Mouse (Mus musculus) ES-E14 (cell line): ENCODE data around the gene L2hgdh.

ENCODE experiments used
- CHD2 ChIP-seq: IDR thresholded peaks from 2 replicates; pipeline ENCODE4 v1.6.1; 2014; ENCODE audit warnings: mild to moderate bottlenecking, low read depth, low read length, inconsistent platforms
- HCFC1 ChIP-seq: IDR thresholded peaks from 2 replicates; pipeline ENCODE4 v1.6.1; 2012; ENCODE audit warnings: low read length, inconsistent platforms, borderline replicate concordance; ENCODE audit not compliant: insufficient read depth
- ZC3H11A ChIP-seq: IDR thresholded peaks from 2 replicates; pipeline ENCODE4 v1.6.1; 2012; ENCODE audit warnings: low read depth, mild to moderate bottlenecking, inconsistent platforms, low read length, borderline replicate concordance
- ZNF384 ChIP-seq: IDR thresholded peaks from 2 replicates; pipeline ENCODE4 v1.6.1; 2012; ENCODE audit warnings: low read depth, low read length, inconsistent platforms

- TF ChIP-seq HCFC1: no peak
- TF ChIP-seq ZC3H11A: no peak
- TF ChIP-seq CHD2: no peak
- TF ChIP-seq ZNF384: no peak
Measured at GRCm38 (mm10) chr12:69733923-69734322, 9.2 kb upstream of the L2hgdh start.
